Mouse (Mus musculus) urinary bladder, adult 2 months (tissue): Measurements from ENCODE around the gene Cox19. TPM values are rescaled to one million over a fixed set of nuclear protein-coding genes. Genes with fewer than 3 reads are reported as not detected.
"Not testable (repeated sequence)": the region's sequence is repeated elsewhere in the genome, so short reads cannot be mapped to it uniquely, and the experiment has no call there.

ENCODE experiments used
- DNase-seq: peaks from one replicate; pipeline ENCODE4 v3.0.0; 2022; ENCODE audit warnings: low spot score
- polyA plus RNA-seq: library from polyadenylated mRNA; depleted of rRNA; stranded (reverse); fragments of >200 nt; gene quantifications from 2 replicates; pipeline ENCODE4 v1.2.3, GENCODE M21; 2012

Gene Cox19
- polyA plus RNA-seq, 1 experiment: 52.4 TPM

GRCm38 (mm10) chr5:139363858-139364257 is 12.6 kb upstream of the Cox19 start:
- DNase-seq: no peak

- no peak for DNase-seq
Measured at GRCm38 (mm10) chr5:139359244-139359643, 8.0 kb upstream of the Cox19 start.

- DNase-seq: no peak
Measured at GRCm38 (mm10) chr5:139358653-139359052, 7.4 kb upstream of the Cox19 start.

- DNase-seq: peak; percentile 67
Measured at GRCm38 (mm10) chr5:139355235-139355772, 4.1 kb upstream of the Cox19 start.

- no peak for DNase-seq
Measured at GRCm38 (mm10) chr5:139353946-139354345, 2.7 kb upstream of the Cox19 start.

GRCm38 (mm10) chr5:139353496-139353895 is 2.3 kb upstream of the Cox19 start:
- no peak for DNase-seq

- no peak for DNase-seq
Measured at GRCm38 (mm10) chr5:139352317-139352716, 1.1 kb upstream of the Cox19 start, which contains the start of gene Cyp2w1. TSS of gene Cyp2w1 (plus strand) at chr5:139352617.

- DNase-seq: no peak
Measured at GRCm38 (mm10) chr5:139351628-139352027, 410 bp upstream of the Cox19 start.

GRCm38 (mm10) chr5:139349713-139350112 is 1.5 kb downstream of the Cox19 start:
- no peak for DNase-seq

GRCm38 (mm10) chr5:139347225-139347624 is 4.0 kb downstream of the Cox19 start:
- DNase-seq: no peak

GRCm38 (mm10) chr5:139345364-139345714 is 5.9 kb downstream of the Cox19 start:
- no peak for DNase-seq

- peak; percentile 81 for DNase-seq
Measured at GRCm38 (mm10) chr5:139344687-139345363, 6.4 kb downstream of the Cox19 start.

- DNase-seq: peak; percentile 50
Measured at GRCm38 (mm10) chr5:139344021-139344686, 7.1 kb downstream of the Cox19 start.

- no peak for DNase-seq
Measured at GRCm38 (mm10) chr5:139338891-139339290, 12.3 kb downstream of the Cox19 start.

GRCm38 (mm10) chr5:139338403-139338802 is 12.8 kb downstream of the Cox19 start:
- DNase-seq: no peak

GRCm38 (mm10) chr5:139337826-139338370 is 13.3 kb downstream of the Cox19 start:
- no peak for DNase-seq

GRCm38 (mm10) chr5:139335634-139336033 is 15.6 kb downstream of the Cox19 start:
- no peak for DNase-seq

GRCm38 (mm10) chr5:139334394-139334793 is 16.8 kb downstream of the Cox19 start:
- not testable (repeated sequence) for DNase-seq

- DNase-seq: no peak
Measured at GRCm38 (mm10) chr5:139333301-139334013, 17.8 kb downstream of the Cox19 start.

GRCm38 (mm10) chr5:139332590-139333272 is 18.5 kb downstream of the Cox19 start:
- no peak for DNase-seq

- peak; percentile 71 for DNase-seq
Measured at GRCm38 (mm10) chr5:139331742-139332141, 19.5 kb downstream of the Cox19 start.

GRCm38 (mm10) chr5:139330766-139331165 is 20.5 kb downstream of the Cox19 start:
- DNase-seq: no peak
